Mouse (Mus musculus) mesoderm, embryonic 11.5 days (tissue): ENCODE results near the gene Zeb2.
A peak's percentile ranks its signal among the peaks of the same experiment; 100 is the strongest.

Source experiments
- DNase-seq: peaks from one replicate; pipeline ENCODE4 v3.0.0-alpha.2; 2012; ENCODE audit warnings: low read depth, low spot score

Gene Zeb2

GRCm38 (mm10) chr2:44998710-44999109 is 118.5 kb downstream of the Zeb2 start:
- DNase-seq, result no peak

- no peak for DNase-seq
Observed at GRCm38 (mm10) chr2:44981646-44982045, 135.5 kb downstream of the Zeb2 start.

- peak; percentile 49 for DNase-seq
Observed at GRCm38 (mm10) chr2:44979042-44979721, 138.0 kb downstream of the Zeb2 start.

GRCm38 (mm10) chr2:44978038-44978437 is 139.2 kb downstream of the Zeb2 start:
- no peak for DNase-seq

- DNase-seq, result no peak
Observed at GRCm38 (mm10) chr2:44977556-44977955, 139.6 kb downstream of the Zeb2 start.

GRCm38 (mm10) chr2:44977051-44977450 is 140.1 kb downstream of the Zeb2 start:
- no peak for DNase-seq

GRCm38 (mm10) chr2:44976484-44976883 is 140.7 kb downstream of the Zeb2 start:
- peak; percentile 35 for DNase-seq

GRCm38 (mm10) chr2:44973828-44974227 is 143.4 kb downstream of the Zeb2 start:
- no peak for DNase-seq

- DNase-seq, result no peak
Observed at GRCm38 (mm10) chr2:44970087-44970646, 147.0 kb downstream of the Zeb2 start.

- DNase-seq, result no peak
Observed at GRCm38 (mm10) chr2:44969640-44970039, 147.6 kb downstream of the Zeb2 start.

GRCm38 (mm10) chr2:44969226-44969625 is 148.0 kb downstream of the Zeb2 start:
- DNase-seq, result peak; percentile 30

GRCm38 (mm10) chr2:44965834-44966555 is 151.2 kb downstream of the Zeb2 start:
- no peak for DNase-seq

- DNase-seq, result no peak
Observed at GRCm38 (mm10) chr2:44962620-44963019, 154.6 kb downstream of the Zeb2 start.

GRCm38 (mm10) chr2:44961192-44961591 is 156.0 kb downstream of the Zeb2 start:
- DNase-seq, result no peak

- DNase-seq, result no peak
Observed at GRCm38 (mm10) chr2:44960561-44960960, 156.6 kb downstream of the Zeb2 start.

GRCm38 (mm10) chr2:44957329-44957797 is 159.8 kb downstream of the Zeb2 start:
- DNase-seq, result no peak

- no peak for DNase-seq
Observed at GRCm38 (mm10) chr2:44956232-44956631, 161.0 kb downstream of the Zeb2 start.

GRCm38 (mm10) chr2:44955506-44955905 is 161.7 kb downstream of the Zeb2 start:
- no peak for DNase-seq

- no peak for DNase-seq
Observed at GRCm38 (mm10) chr2:44954180-44954579, 163.0 kb downstream of the Zeb2 start.

GRCm38 (mm10) chr2:44952830-44953422 is 164.3 kb downstream of the Zeb2 start:
- no peak for DNase-seq

GRCm38 (mm10) chr2:44951651-44952213 is 165.5 kb downstream of the Zeb2 start:
- DNase-seq, result no peak

- no peak for DNase-seq
Observed at GRCm38 (mm10) chr2:44944689-44945088, 172.5 kb downstream of the Zeb2 start.
